Comparison of ENCODE assay signal across 9 mouse cellular contexts in the genomic region with DNA sequence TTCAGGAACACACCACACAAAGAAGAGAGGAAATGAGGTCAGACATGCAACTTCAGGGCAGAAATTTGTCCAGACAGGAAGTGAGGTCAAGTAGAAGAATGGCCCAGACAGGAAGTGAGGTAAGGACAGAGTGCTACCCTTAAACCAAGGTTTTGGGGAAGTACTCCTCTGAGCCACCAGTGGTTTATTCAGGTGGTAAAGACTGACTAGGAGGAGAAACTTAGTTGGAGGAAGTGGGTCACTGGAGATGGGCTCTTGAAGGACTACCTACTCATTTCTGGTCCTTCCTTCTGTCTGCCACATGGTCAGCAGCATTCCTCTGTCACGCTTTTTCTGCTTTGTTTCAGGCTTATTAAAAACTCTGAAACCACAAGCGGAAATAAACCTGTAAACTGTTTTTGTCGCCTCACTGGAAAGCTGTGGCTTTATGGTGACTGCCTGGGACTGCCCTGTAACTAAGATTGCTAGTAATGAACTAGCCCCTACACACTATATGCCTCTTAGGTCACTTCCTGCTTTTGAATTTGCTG. TPM values are rescaled to one million over a fixed set of nuclear protein-coding genes. Genes with fewer than 3 reads are reported as not detected.
DNase-seq lines count a peak whose midpoint lies in the region; ATAC-seq lines count a peak whose summit lies in the region.
"Had no signal": no experiment of that assay in that cellular context is flagged by ENCODE, and none has a peak within 500 bp of the region (broad histone marks: within the 10 kb centered on the region; RNA-seq: fewer than 3 reads in every experiment).

No protein-coding gene starts in this region.

- H3K9me3 ChIP-seq in heart, embryonic 11.5 days (replicated peaks; ENCODE audit: control insufficient read depth, low read length), result no peaks in the 10 kb centered on the region
- H3K9me3 ChIP-seq in liver, embryonic 16.5 days (replicated peaks; ENCODE audit: control insufficient read depth, low read length), result no peaks in the 10 kb centered on the region

- no peak overlapping the region for H3K4me2 ChIP-seq in heart, embryonic 11.5 days
- no peak overlapping the region for H3K4me2 ChIP-seq in liver, embryonic 16.5 days (ENCODE audit: low read depth, low read length)

- H3K9ac ChIP-seq in heart, embryonic 11.5 days (ENCODE audit: low read depth, low read length), result no peak overlapping the region
- H3K9ac ChIP-seq in liver, embryonic 16.5 days (ENCODE audit: low read depth, low read length), result no peak overlapping the region

- WGBS in heart, embryonic 11.5 days (ENCODE audit: insufficient replicate concordance), result 75% methylated on average over 3 of the region's 3 CpGs
- 44% methylated on average over 3 of the region's 3 CpGs for whole genome bisulfite sequencing in liver, embryonic 16.5 days (ENCODE audit: insufficient replicate concordance)

- H3K4me1 ChIP-seq in heart, embryonic 11.5 days (ENCODE audit: control insufficient read depth, insufficient read depth, low read length), result peaks cover 72% of the 10 kb centered on the region
- H3K4me1 ChIP-seq in liver, embryonic 16.5 days (ENCODE audit: control insufficient read depth, low read depth, low read length), result peaks cover 42% of the 10 kb centered on the region

- no peaks in the 10 kb centered on the region; the same call in 1 of the 2 replicates for H3K36me3 ChIP-seq in heart, embryonic 11.5 days (ENCODE audit: control insufficient read depth, insufficient read depth, low read length)
- H3K36me3 ChIP-seq in liver, embryonic 16.5 days (ENCODE audit: control insufficient read depth, insufficient read depth), result no peaks in the 10 kb centered on the region

- ATAC-seq in heart, embryonic 11.5 days (replicated peaks; ENCODE audit: insufficient number of reproducible peaks, low FRiP score, low TSS enrichment), result no peak
- ATAC-seq in common myeloid progenitor, adult 5-6 weeks (replicated peaks; ENCODE audit: low read depth, poor library complexity, severe bottlenecking), result peak; percentile 91
- no peak for ATAC-seq in liver, embryonic 16.5 days (ENCODE audit: low read depth)
- ATAC-seq in erythroblast, adult 5-6 weeks (replicated peaks; ENCODE audit: low FRiP score, poor library complexity, severe bottlenecking), result no peak

- no peak for DNase-seq in heart, adult 9 months (ENCODE audit: low spot score in 2 of 2)
- peak; percentile 97 for DNase-seq in 416B (ENCODE audit: low read depth)
- DNase-seq in urinary bladder, postnatal 4 days (ENCODE audit: low spot score in 2 of 2), result no peak
- no peak for DNase-seq in testis, postnatal 10 days (ENCODE audit: low spot score)
- DNase-seq: kidney, postnatal 25 days had no signal

- H3K27me3 ChIP-seq in heart, embryonic 11.5 days (ENCODE audit: control insufficient read depth, insufficient read depth, low read length), result no peaks in the 10 kb centered on the region
- no peaks in the 10 kb centered on the region for H3K27me3 ChIP-seq in liver, embryonic 16.5 days (ENCODE audit: control insufficient read depth, insufficient read depth, low read depth, low read length)

- H3K27ac ChIP-seq in heart, embryonic 11.5 days (ENCODE audit: low read depth, low read length), result peak overlapping the region; percentile 54
- H3K27ac ChIP-seq in liver, embryonic 16.5 days (ENCODE audit: low read length), result peak overlapping the region; percentile 42

- H3K4me3 ChIP-seq in heart, embryonic 11.5 days (ENCODE audit: low read depth, low read length), result no peak overlapping the region
- no peak overlapping the region for H3K4me3 ChIP-seq in liver, embryonic 16.5 days (ENCODE audit: low read depth, low read length)

RNA-seq across cellular contexts. Expression of a gene that starts 21.5 kb away (rescaled TPM):
- 14.6 and 14.8 TPM in 2 replicates for polyA plus RNA-seq in heart, embryonic 11.5 days (2014; fragmentation: Nextera tagmentation; extraction: Ambion mirVana)
- 8.4 and 9.9 TPM in 2 replicates for total RNA-seq in common myeloid progenitor, adult 5-6 weeks (2017)
- 2.4 and 2.5 TPM in 2 replicates for polyA plus RNA-seq in liver, embryonic 16.5 days (2015; fragmentation: Nextera tagmentation; extraction: Ambion mirVana)
- total RNA-seq in erythroblast, adult 5-6 weeks (2015; ENCODE audit: low replicate concordance), result 8.8 and 10.8 TPM in 2 replicates
- total RNA-seq in erythroblast, adult 5-6 weeks (2017; ENCODE audit: low replicate concordance), result 2.8 and 3.4 TPM in 2 replicates

RNA-seq across cellular contexts. Expression of a gene that starts 48.7 kb away (rescaled TPM):
- 64.9 and 66.8 TPM in 2 replicates for polyA plus RNA-seq in heart, embryonic 11.5 days (2014; fragmentation: Nextera tagmentation; extraction: Ambion mirVana)
- 25.5 and 25.9 TPM in 2 replicates for total RNA-seq in common myeloid progenitor, adult 5-6 weeks (2017)
- 17.1 and 18.6 TPM in 2 replicates for polyA plus RNA-seq in liver, embryonic 16.5 days (2015; fragmentation: Nextera tagmentation; extraction: Ambion mirVana)
- total RNA-seq in erythroblast, adult 5-6 weeks (2015; ENCODE audit: low replicate concordance), result 5.4 and 8.1 TPM in 2 replicates
- total RNA-seq in erythroblast, adult 5-6 weeks (2017; ENCODE audit: low replicate concordance), result 2.9 and 3.5 TPM in 2 replicates
